Mouse (Mus musculus) hindbrain, embryonic 11.5 days (tissue): ENCODE data around the gene Csf3. TPM values are rescaled to one million over a fixed set of nuclear protein-coding genes. Genes with fewer than 3 reads are reported as not detected.
"Not testable (repeated sequence)": the region's sequence is repeated elsewhere in the genome, so short reads cannot be mapped to it uniquely, and the experiment has no call there.

Experiments
- ATAC-seq: fragments of 200-750 bp; cut with Nextera tagmentation; 2 replicates; pipeline ENCODE4 v1.8.0; 2017; ENCODE audit warnings: mild to moderate bottlenecking, moderate TSS enrichment, moderate library complexity; ENCODE audit not compliant: low FRiP score
- DNase-seq: peaks from one replicate; pipeline ENCODE4 v3.0.0-alpha.2; 2015; ENCODE audit warnings: low spot score
- H3K27ac ChIP-seq: fragments of 300-500 bp; sonication (generic); 2 replicates; pipeline ENCODE4 v1.5.1; 2014; ENCODE audit warnings: mild to moderate bottlenecking, low read depth, low read length
- H3K27me3 ChIP-seq: fragments of 300-500 bp; sonication (generic); 2 replicates; pipeline ENCODE4 v1.6.1; 2014; ENCODE audit warnings: mild to moderate bottlenecking, low read length, moderate library complexity, mixed read lengths; ENCODE audit not compliant: control insufficient read depth, insufficient read depth
- H3K36me3 ChIP-seq: fragments of 300-500 bp; sonication (generic); 2 replicates; pipeline ENCODE4 v1.6.1; 2014; ENCODE audit warnings: mild to moderate bottlenecking, low read length, moderate library complexity, mixed read lengths; ENCODE audit not compliant: control insufficient read depth, insufficient read depth
- H3K4me1 ChIP-seq: fragments of 300-500 bp; sonication (generic); replicated peaks from 2 replicates; pipeline ENCODE4 v1.6.1; 2014; ENCODE audit warnings: low read length, mixed read lengths; ENCODE audit not compliant: control insufficient read depth, insufficient read depth
- H3K4me2 ChIP-seq: fragments of 300-500 bp; sonication (generic); replicated peaks from 2 replicates; pipeline ENCODE4 v1.6.1; 2014; ENCODE audit warnings: mild to moderate bottlenecking, low read depth, low read length
- H3K4me3 ChIP-seq: fragments of 300-500 bp; sonication (generic); 2 replicates; pipeline ENCODE4 v1.5.1; 2014; ENCODE audit warnings: low read depth, low read length
- H3K9ac ChIP-seq: fragments of 300-500 bp; sonication (generic); 2 replicates; pipeline ENCODE4 v1.6.1; 2014; ENCODE audit warnings: low read depth, low read length
- H3K9me3 ChIP-seq: fragments of 300-500 bp; sonication (generic); 2 replicates; pipeline ENCODE4 v1.6.1; 2016; ENCODE audit warnings: low read length; ENCODE audit not compliant: control insufficient read depth
- WGBS: fragments of 180-500 bp; shearing (Covaris S2); extraction: QIAGEN DNeasy Blood & Tissue Kit; methylation state at CpG from one replicate; pipeline ENCODE4 v1.1.7; 2014; 5-methylcytosine and 5-hydroxymethylcytosine counted together
- polyA plus RNA-seq: library from polyadenylated mRNA; unstranded; fragments of >200 nt; fragmentation: Nextera tagmentation; extraction: Ambion mirVana; gene quantifications from 2 replicates; pipeline ENCODE4 v1.2.1, GENCODE M21; 2014

Gene Csf3
- polyA plus RNA-seq, result not detected in 2 replicates

- whole genome bisulfite sequencing, result 37% methylated on average over 10 of the region's 10 CpGs
- Histone ChIP-seq H3K4me2 (no peak within 1 kb of the TSS), H3K9ac (no peak within 1 kb of the TSS), H3K36me3 (no peaks in the 10 kb centered on the region; the same call in 1 of the 2 replicates), H3K27ac (no peak within 1 kb of the TSS), H3K4me1 (no peaks in the 10 kb centered on the region; the same call in 1 of the 2 replicates), H3K9me3 (no peaks in the 10 kb centered on the region), H3K27me3 (no peaks in the 10 kb centered on the region), H3K4me3 (no peak within 1 kb of the TSS)
- DNase-seq, result no peak
- no peak for ATAC-seq
Measured at GRCm38 (mm10) chr11:98701213-98701670, at the start of gene Csf3. Csf3 (plus strand) TSS chr11:98701263.

- not testable (repeated sequence) for H3K4me1 ChIP-seq, H3K9me3 ChIP-seq, H3K27ac ChIP-seq, H3K4me3 ChIP-seq, ATAC-seq, H3K9ac ChIP-seq, H3K36me3 ChIP-seq, H3K27me3 ChIP-seq, H3K4me2 ChIP-seq
- 13% methylated on average over 7 of the region's 7 CpGs for WGBS
- peak; percentile 65 for DNase-seq
Measured at GRCm38 (mm10) chr11:98655076-98655475, 46.0 kb upstream of the Csf3 start.

- no peak overlapping the region; the same call in 1 of the 2 replicates for H3K4me2 ChIP-seq
- no peak for ATAC-seq
- WGBS, result 11% methylated on average over 6 of the region's 6 CpGs
- peak; percentile 76 for DNase-seq
- no peaks in the 10 kb centered on the region for H3K9me3 ChIP-seq
- H3K4me1 ChIP-seq, result no peaks in the 10 kb centered on the region
- no peaks in the 10 kb centered on the region for H3K36me3 ChIP-seq
- no peak overlapping the region for H3K4me3 ChIP-seq
- no peaks in the 10 kb centered on the region for H3K27me3 ChIP-seq
- no peak overlapping the region for H3K9ac ChIP-seq
- H3K27ac ChIP-seq, result no peak overlapping the region
Measured at GRCm38 (mm10) chr11:98660517-98660916, 40.5 kb upstream of the Csf3 start.

DNA sequence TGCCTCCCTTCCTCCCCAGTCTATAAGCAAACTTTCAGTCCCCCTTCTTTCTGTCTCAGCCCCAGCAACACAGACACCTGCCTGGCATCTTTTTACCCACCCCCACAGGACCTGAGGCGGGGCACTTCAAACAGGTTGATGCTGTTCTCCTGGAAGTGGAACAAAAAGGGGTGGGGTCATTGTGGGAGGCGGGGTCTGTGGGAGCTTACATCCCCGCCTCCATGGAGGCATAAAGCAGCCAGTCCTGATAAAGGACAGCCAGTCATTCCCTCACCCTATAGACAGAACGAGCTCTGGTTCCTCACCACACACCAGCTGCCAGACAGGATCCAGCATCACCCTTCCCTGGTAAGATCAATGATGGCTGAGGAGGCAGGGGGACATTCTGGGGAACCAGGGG lies 37.0 kb upstream of the Csf3 start, which contains the start of gene Gsdma:
TSS of gene Gsdma (plus strand) at position 261 of the 400 bp plus-strand sequence.
- 27% methylated on average over 4 of the region's 4 CpGs for WGBS
- no peak for ATAC-seq

GRCm38 (mm10) chr11:98668984-98669383 lies 32.1 kb upstream of the Csf3 start:
- Histone ChIP-seq H3K36me3 (no peaks in the 10 kb centered on the region), H3K27me3 (peaks cover 5% of the 10 kb centered on the region; the same call in 1 of the 2 replicates), H3K4me1 (no peaks in the 10 kb centered on the region), H3K9me3 (no peaks in the 10 kb centered on the region), H3K4me3 (no peak overlapping the region), H3K4me2 (no peak overlapping the region), H3K9ac (no peak overlapping the region), H3K27ac (no peak overlapping the region)
- ATAC-seq (no peak), DNase-seq (no peak)
- 75% methylated on average over 2 of the region's 2 CpGs for WGBS

More for the DNA sequence above, 37.0 kb upstream of the Csf3 start, which contains the start of gene Gsdma:
- no peak within 1 kb of the TSS for H3K9ac ChIP-seq
- H3K27me3 ChIP-seq, result peaks cover 5% of the 10 kb centered on the region; the same call in 1 of the 2 replicates
- H3K36me3 ChIP-seq, result no peaks in the 10 kb centered on the region
- H3K4me2 ChIP-seq, result no peak within 1 kb of the TSS
- DNase-seq, result no peak
- H3K27ac ChIP-seq, result no peak within 1 kb of the TSS
- no peaks in the 10 kb centered on the region for H3K4me1 ChIP-seq
- no peaks in the 10 kb centered on the region for H3K9me3 ChIP-seq
- H3K4me3 ChIP-seq, result no peak within 1 kb of the TSS

- Histone ChIP-seq H3K27ac (no peak overlapping the region), H3K27me3 (peaks cover 5% of the 10 kb centered on the region; the same call in 1 of the 2 replicates), H3K4me1 (no peaks in the 10 kb centered on the region), H3K36me3 (no peaks in the 10 kb centered on the region), H3K9me3 (no peaks in the 10 kb centered on the region), H3K4me2 (no peak overlapping the region), H3K9ac (no peak overlapping the region), H3K4me3 (no peak overlapping the region)
- DNase-seq (no peak), ATAC-seq (no peak)
- 71% methylated on average over 3 of the region's 3 CpGs for WGBS
Measured at GRCm38 (mm10) chr11:98671284-98671815, 29.7 kb upstream of the Csf3 start.

GRCm38 (mm10) chr11:98671857-98672256 lies 29.2 kb upstream of the Csf3 start:
- DNase-seq (no peak), ATAC-seq (no peak)
- Histone ChIP-seq H3K9ac (no peak overlapping the region), H3K4me3 (no peak overlapping the region), H3K36me3 (no peaks in the 10 kb centered on the region), H3K4me1 (no peaks in the 10 kb centered on the region), H3K27me3 (peaks cover 5% of the 10 kb centered on the region; the same call in 1 of the 2 replicates), H3K4me2 (no peak overlapping the region), H3K9me3 (no peaks in the 10 kb centered on the region), H3K27ac (no peak overlapping the region)
- 69% methylated on average over 5 of the region's 5 CpGs for whole genome bisulfite sequencing

GRCm38 (mm10) chr11:98672482-98672881 lies 28.6 kb upstream of the Csf3 start:
- H3K4me2 ChIP-seq, result no peak overlapping the region
- no peaks in the 10 kb centered on the region for H3K9me3 ChIP-seq
- H3K4me3 ChIP-seq, result no peak overlapping the region
- H3K27me3 ChIP-seq, result peaks cover 5% of the 10 kb centered on the region; the same call in 1 of the 2 replicates
- no peak for ATAC-seq
- no peak overlapping the region for H3K27ac ChIP-seq
- no peak for DNase-seq
- H3K9ac ChIP-seq, result no peak overlapping the region
- no peaks in the 10 kb centered on the region for H3K36me3 ChIP-seq
- 92% methylated on average over 5 of the region's 5 CpGs for WGBS
- H3K4me1 ChIP-seq, result no peaks in the 10 kb centered on the region

DNA sequence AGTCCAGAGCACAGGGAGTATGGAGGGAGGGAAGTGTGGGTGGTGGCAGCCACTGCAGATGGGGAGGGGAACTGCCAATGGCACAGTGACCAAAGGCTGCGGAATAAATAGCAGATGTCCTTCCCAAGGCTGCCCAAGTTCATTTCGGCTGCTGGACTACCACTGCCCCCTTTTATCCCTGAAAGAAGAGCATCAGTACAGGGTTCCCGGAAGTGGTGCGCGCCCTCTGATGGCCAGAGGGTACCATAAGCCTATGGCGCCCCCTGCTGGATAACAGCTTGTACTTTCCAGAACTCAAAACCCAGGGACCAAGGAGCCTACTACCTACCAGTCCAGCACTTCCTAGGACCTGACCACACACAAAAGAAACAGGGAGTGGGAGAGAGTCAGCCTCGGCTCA lies 27.9 kb upstream of the Csf3 start:
- DNase-seq, result peak; percentile 72
- H3K27ac ChIP-seq, ATAC-seq, H3K4me1 ChIP-seq, H3K27me3 ChIP-seq, H3K4me3 ChIP-seq, H3K36me3 ChIP-seq, H3K4me2 ChIP-seq, H3K9me3 ChIP-seq, H3K9ac ChIP-seq: not testable (repeated sequence)
- WGBS, result 3% methylated on average over 6 of the region's 7 CpGs
